Mouse (Mus musculus) CH12.LX (cell line): ENCODE results near the gene Rexo2. TPM values are rescaled to one million over a fixed set of nuclear protein-coding genes. Genes with fewer than 3 reads are reported as not detected.

Experiments
- DNase-seq: peaks from one replicate; pipeline ENCODE4 v3.0.0-alpha.2; 2013; ENCODE audit errors: extremely low read depth
- H3K27ac ChIP-seq: 2 replicates; pipeline ENCODE4 v1.5.1; 2012; ENCODE audit warnings: low read depth, mild to moderate bottlenecking, control low read depth, moderate library complexity; ENCODE audit not compliant: insufficient read depth
- H3K27me3 ChIP-seq: replicated peaks from 2 replicates; pipeline ENCODE3; 2012; ENCODE audit warnings: inconsistent platforms
- H3K36me3 ChIP-seq, 2 experiments: replicated peaks in 1 of 2; 2 replicates each; pipeline versions ENCODE3 to v1.6.1; 2012; ENCODE audit warnings: inconsistent platforms in 1 of 2, low read length in 1 of 2, mild to moderate bottlenecking in 1 of 2, mixed read lengths in 1 of 2, moderate library complexity in 1 of 2; ENCODE audit not compliant: control insufficient read depth in 1 of 2, insufficient read depth in 1 of 2
- H3K4me1 ChIP-seq, 2 experiments: 2 replicates each; pipeline ENCODE4 v1.6.1; 2012; ENCODE audit warnings: inconsistent platforms in 1 of 2, moderate library complexity in 1 of 2; ENCODE audit not compliant: insufficient read depth in 2 of 2, control insufficient read depth in 1 of 2
- H3K4me2 ChIP-seq: 2 replicates; pipeline ENCODE4 v1.6.1; 2012; ENCODE audit warnings: low read depth, mild to moderate bottlenecking, control low read depth; ENCODE audit not compliant: poor library complexity, insufficient read depth, severe bottlenecking
- H3K4me3 ChIP-seq, 3 experiments: fragments of 150-350 bp in 1 of 3; sonication (generic) in 1 of 3; replicated peaks in 1 of 3; 2 replicates each; pipeline versions ENCODE3 to v1.5.1; 2011 to 2012; ENCODE audit warnings: low read depth in 2 of 3, low read length in 2 of 3, mild to moderate bottlenecking in 2 of 3, moderate library complexity in 2 of 3, control low read depth in 1 of 3, improper control_type of control experiment in 1 of 3, inconsistent platforms in 1 of 3, mixed read lengths in 1 of 3; ENCODE audit not compliant: poor library complexity in 1 of 3
- H3K79me2 ChIP-seq: replicated peaks from 2 replicates; pipeline ENCODE4 v1.6.1; 2012; ENCODE audit warnings: mild to moderate bottlenecking, moderate library complexity; ENCODE audit not compliant: control insufficient read depth, poor library complexity, insufficient read depth, severe bottlenecking; ENCODE audit errors: extremely low read depth
- H3K9ac ChIP-seq: 2 replicates; pipeline ENCODE4 v1.6.1; 2012; ENCODE audit warnings: low read depth, mild to moderate bottlenecking, control low read depth, moderate library complexity; ENCODE audit not compliant: insufficient read depth
- H3K9me3 ChIP-seq: replicated peaks from 2 replicates; pipeline ENCODE3; 2012; ENCODE audit warnings: low read length, inconsistent platforms, mixed read lengths
- BHLHE40 ChIP-seq: IDR thresholded peaks from 2 replicates; pipeline ENCODE4 v1.6.1; 2011; ENCODE audit warnings: mild to moderate bottlenecking, low read depth, low read length, improper control_type of control experiment
- CTCF ChIP-seq, 2 experiments: IDR thresholded peaks in 1 of 2; conservative IDR thresholded peaks in 1 of 2; 2 replicates each; pipeline ENCODE4 v1.5.1; 2011 to 2012; ENCODE audit warnings: low read depth in 2 of 2, low read length in 2 of 2, improper control_type of control experiment in 1 of 2, inconsistent platforms in 1 of 2, mild to moderate bottlenecking in 1 of 2, moderate library complexity in 1 of 2
- E2F4 ChIP-seq: IDR thresholded peaks from 2 replicates; pipeline ENCODE4 v1.6.1; 2011; ENCODE audit warnings: low read depth, low read length, improper control_type of control experiment; ENCODE audit not compliant: insufficient replicate concordance
- ELF1 ChIP-seq: IDR thresholded peaks from 2 replicates; pipeline ENCODE4 v1.6.1; 2014; ENCODE audit warnings: low read depth, mild to moderate bottlenecking, inconsistent platforms, low read length, improper control_type of control experiment
- EP300 ChIP-seq: IDR thresholded peaks from 2 replicates; pipeline ENCODE4 v1.6.1; 2011; ENCODE audit warnings: low read length, improper control_type of control experiment
- ETS1 ChIP-seq: conservative IDR thresholded peaks from 2 replicates; pipeline ENCODE4 v1.6.1; 2012; ENCODE audit warnings: low read depth, mild to moderate bottlenecking, inconsistent platforms, low read length, improper control_type of control experiment, moderate library complexity
- GABPA ChIP-seq: IDR thresholded peaks from 2 replicates; pipeline ENCODE4 v1.6.1; 2012; ENCODE audit warnings: low read depth, low read length, improper control_type of control experiment, inconsistent platforms; ENCODE audit not compliant: insufficient replicate concordance
- IRF4 ChIP-seq: IDR thresholded peaks from 2 replicates; pipeline ENCODE4 v1.6.1; 2014; ENCODE audit warnings: low read depth, mild to moderate bottlenecking, inconsistent platforms, low read length, improper control_type of control experiment
- JUN ChIP-seq: IDR thresholded peaks from 2 replicates; pipeline ENCODE4 v1.6.1; 2011; ENCODE audit warnings: low read depth, mild to moderate bottlenecking, low read length, improper control_type of control experiment, moderate library complexity; ENCODE audit not compliant: insufficient read depth
- JUND ChIP-seq: conservative IDR thresholded peaks from 2 replicates; pipeline ENCODE4 v1.6.1; 2011; ENCODE audit warnings: low read depth, low read length, improper control_type of control experiment
- MAX ChIP-seq: IDR thresholded peaks from 2 replicates; pipeline ENCODE4 v1.6.1; 2011; ENCODE audit warnings: low read length, improper control_type of control experiment
- MXI1 ChIP-seq: IDR thresholded peaks from 2 replicates; pipeline ENCODE4 v1.6.1; 2011; ENCODE audit warnings: mild to moderate bottlenecking, low read depth, low read length, improper control_type of control experiment
- MYC ChIP-seq: IDR thresholded peaks from 2 replicates; pipeline ENCODE4 v1.6.1; 2011; ENCODE audit warnings: low read depth, mild to moderate bottlenecking, improper control_type of control experiment, low read length
- NELFE ChIP-seq: IDR thresholded peaks from 2 replicates; pipeline ENCODE4 v1.6.1; 2011; ENCODE audit warnings: low read depth, low read length, improper control_type of control experiment
- PAX5 ChIP-seq: IDR thresholded peaks from 2 replicates; pipeline ENCODE4 v1.6.1; 2012; ENCODE audit warnings: low read length, inconsistent platforms, mixed read lengths
- POLR2AphosphoS2 ChIP-seq: IDR thresholded peaks from 2 replicates; pipeline ENCODE4 v1.6.1; 2011; ENCODE audit warnings: low read depth, low read length, improper control_type of control experiment
- RAD21 ChIP-seq: IDR thresholded peaks from 2 replicates; pipeline ENCODE4 v1.6.1; 2011; ENCODE audit warnings: low read depth, mild to moderate bottlenecking, low read length, improper control_type of control experiment, moderate library complexity
- SMC3 ChIP-seq: IDR thresholded peaks from 2 replicates; pipeline ENCODE4 v1.6.1; 2011; ENCODE audit warnings: low read depth, low read length, improper control_type of control experiment
- TBP ChIP-seq: conservative IDR thresholded peaks from 2 replicates; pipeline ENCODE4 v1.6.1; 2011; ENCODE audit warnings: low read depth, low read length, improper control_type of control experiment
- TCF12 ChIP-seq: IDR thresholded peaks from 2 replicates; pipeline ENCODE4 v1.6.1; 2014; ENCODE audit warnings: low read depth, mild to moderate bottlenecking, inconsistent platforms, low read length, improper control_type of control experiment
- USF1 ChIP-seq: IDR thresholded peaks from 2 replicates; pipeline ENCODE4 v1.6.1; 2014; ENCODE audit warnings: low read depth, mild to moderate bottlenecking, inconsistent platforms, low read length, improper control_type of control experiment
- USF2 ChIP-seq: conservative IDR thresholded peaks from 2 replicates; pipeline ENCODE4 v1.6.1; 2011; ENCODE audit warnings: low read depth, low read length, improper control_type of control experiment
- ZNF384 ChIP-seq: IDR thresholded peaks from 2 replicates; pipeline ENCODE4 v1.6.1; 2012; ENCODE audit warnings: low read depth, low read length, improper control_type of control experiment, inconsistent platforms
- dilution Hi-C: fragments of 300-500 bp; cut with MboI; formaldehyde crosslinking; loops from 2 replicates; pipeline ENCODE4 v1.14.3; 2020; ENCODE audit warnings: low sequenced_read_pairs; ENCODE audit not compliant: extremely low pct_unique_long_range_greater_than_20kb, extremely low pct_ligation_motif_present
- in situ Hi-C: fragments of 300-500 bp; cut with MboI; formaldehyde crosslinking; loops from 3 replicates; pipeline ENCODE4 v1.14.3; 2019; ENCODE audit warnings: low sequenced_read_pairs, low pct_ligation_motif_present, low pct_unique_long_range_greater_than_20kb, mixed read lengths
- polyA plus RNA-seq: library from polyadenylated mRNA; unstranded; fragments of >175 nt; gene quantifications from 2 replicates; pipeline ENCODE4 v1.2.1, GENCODE M21; 2012; ENCODE audit warnings: low read depth; ENCODE audit not compliant: insufficient read length
- total RNA-seq, 2 experiments: library from RNA; depleted of rRNA; stranded (reverse); fragments of 300-350 nt in 1 of 2; fragments of >200 nt in 1 of 2; gene quantifications; 2 replicates each; pipeline ENCODE4 v1.2.3; 2012 to 2014

Gene Rexo2
- total and polyA plus RNA-seq, 3 experiments: 108 to 296 (median 120) TPM

- dilution Hi-C loops (no loop called here), in situ Hi-C loops (no loop called here)
- TF ChIP-seq JUN: no peak
- no peak for TF ChIP-seq SMC3
- no peak for TF ChIP-seq JUND
- no peak for TF ChIP-seq ZNF384
- TF ChIP-seq ELF1: no peak
- no peak for TF ChIP-seq RAD21
- no peak for TF ChIP-seq E2F4
- TF ChIP-seq MAX: no peak
- no peak for TF ChIP-seq USF1
- TF ChIP-seq IRF4: no peak
- Histone ChIP-seq H3K27ac (no peak overlapping the region), H3K36me3 (peaks cover 0 to 2% of the 10 kb centered on the region in 2 experiments), H3K9ac (no peak overlapping the region), H3K4me1 (peaks cover 3 to 26% of the 10 kb centered on the region in 2 experiments), H3K4me3 (no peak overlapping the region), H3K79me2 (no peaks in the 10 kb centered on the region), H3K4me2 (no peak overlapping the region), H3K27me3 (no peaks in the 10 kb centered on the region), H3K9me3 (no peaks in the 10 kb centered on the region)
- no peak for DNase-seq
Observed at GRCm38 (mm10) chr9:48450066-48450465, 30.4 kb downstream of the Rexo2 start.

- no peak overlapping the region for H3K4me3 ChIP-seq
- no peak overlapping the region for H3K4me2 ChIP-seq
- H3K36me3 ChIP-seq: no peaks in the 10 kb centered on the region
- H3K9me3 ChIP-seq: no peaks in the 10 kb centered on the region
- dilution Hi-C loops: no loop called here
- peaks cover 13 to 44% of the 10 kb centered on the region in 2 experiments for H3K4me1 ChIP-seq
- no peaks in the 10 kb centered on the region for H3K79me2 ChIP-seq
- H3K27me3 ChIP-seq: no peaks in the 10 kb centered on the region
- in situ Hi-C loops: loop anchor here (10.0 kb wide), 1 partner anchor 183 kb away; no protein-coding TSS in a partner anchor
- H3K9ac ChIP-seq: no peak overlapping the region
- TF ChIP-seq BHLHE40: peak; percentile 77
- TF ChIP-seq RAD21: peak; percentile 57
- TF ChIP-seq SMC3: peak; percentile 76
- TF ChIP-seq JUND: 0 out of 2 replicates have a peak, but pooled peaks have one; percentile 33
- TF ChIP-seq USF2: no peak
- TF ChIP-seq TCF12: peak; percentile 76; the same call in 1 of the 2 replicates
- TF ChIP-seq MAX: no peak; the same call in none of the 2 replicates
- no peak for TF ChIP-seq POLR2AphosphoS2
- no peak for TF ChIP-seq ELF1
- peak; percentile 72 for TF ChIP-seq EP300
- peak; percentile 52; the same call in 1 of the 2 replicates for TF ChIP-seq ETS1
- peak; percentile 58 to 80 for TF ChIP-seq CTCF (conservative IDR thresholded peaks at IDR 0.05 in 1 of 2, IDR thresholded peaks at IDR 0.05 in 1 of 2; ENCODE audit: low read depth in 2 of 2, low read length in 2 of 2)
- TF ChIP-seq TBP: 0 out of 2 replicates have a peak, but pooled peaks have one; percentile 28
- TF ChIP-seq GABPA: no peak
- no peak for TF ChIP-seq MXI1
- no peak for TF ChIP-seq NELFE
- TF ChIP-seq MYC: peak; percentile 77
- no peak for TF ChIP-seq PAX5
- H3K27ac ChIP-seq: no peak overlapping the region
- peak; percentile 89 for DNase-seq
Observed at GRCm38 (mm10) chr9:48447783-48448209, 32.6 kb downstream of the Rexo2 start.
